Mouse (Mus musculus): ENCODE results near the gene Mpdz. TPM values are rescaled to one million over a fixed set of nuclear protein-coding genes. Genes with fewer than 3 reads are reported as not detected.

Gene Mpdz
- total and polyA plus RNA-seq, 2 experiments from 2014 or later, result 7.8 to 38.8 TPM

- TF ChIP-seq CTCF (IDR thresholded peaks at IDR 0.05; ENCODE audit: low read depth), result no peak
- 84% methylated on average over 3 of the region's 3 CpGs for WGBS
- Histone ChIP-seq H3K4me1 (ENCODE audit: insufficient read depth, low read length) (no peaks in the 10 kb centered on the region), H3K27ac (no peak overlapping the region), H3K4me2 (ENCODE audit: low read depth, low read length) (no peak overlapping the region), H3K4me3 (ENCODE audit: low read length) (no peak overlapping the region), H3K9me3 (ENCODE audit: low read length) (no peaks in the 10 kb centered on the region), H3K27me3 (ENCODE audit: insufficient read depth, low read length) (no peaks in the 10 kb centered on the region), H3K9ac (replicated peaks; ENCODE audit: low read length) (no peak overlapping the region), H3K36me3 (ENCODE audit: insufficient read depth, low read length) (no peaks in the 10 kb centered on the region)
- no peak for DNase-seq (ENCODE audit: low spot score)
- ATAC-seq, result no peak
These were observed 22.6 kb upstream of the Mpdz start for GRCm38 (mm10) chr4:81465172-81465571.

GRCm38 (mm10) chr4:81462253-81462652, 19.6 kb upstream of the Mpdz start:
- Histone ChIP-seq H3K4me1 (ENCODE audit: insufficient read depth, low read length) (no peaks in the 10 kb centered on the region), H3K4me2 (ENCODE audit: low read depth, low read length) (no peak overlapping the region), H3K36me3 (ENCODE audit: insufficient read depth, low read length) (no peaks in the 10 kb centered on the region), H3K4me3 (ENCODE audit: low read length) (no peak overlapping the region), H3K27me3 (ENCODE audit: insufficient read depth, low read length) (no peaks in the 10 kb centered on the region), H3K27ac (no peak overlapping the region), H3K9me3 (ENCODE audit: low read length) (no peaks in the 10 kb centered on the region), H3K9ac (replicated peaks; ENCODE audit: low read length) (no peak overlapping the region)
- WGBS, result 63% methylated on average over 4 of the region's 4 CpGs
- DNase-seq (ENCODE audit: low spot score), result peak; percentile 21
- no peak for ATAC-seq
- TF ChIP-seq CTCF (IDR thresholded peaks at IDR 0.05; ENCODE audit: low read depth), result no peak

GRCm38 (mm10) chr4:81458921-81459320, 16.3 kb upstream of the Mpdz start:
- no peak for DNase-seq (ENCODE audit: low spot score)
- no peak overlapping the region for H3K9ac ChIP-seq (replicated peaks; ENCODE audit: low read length)
- WGBS, result 84% methylated on average over 1 of the region's 1 CpGs
- H3K36me3 ChIP-seq (ENCODE audit: insufficient read depth, low read length), result no peaks in the 10 kb centered on the region
- H3K4me1 ChIP-seq (ENCODE audit: insufficient read depth, low read length), result no peaks in the 10 kb centered on the region
- H3K4me3 ChIP-seq (ENCODE audit: low read length), result no peak overlapping the region
- no peaks in the 10 kb centered on the region for H3K27me3 ChIP-seq (ENCODE audit: insufficient read depth, low read length)
- no peak for TF ChIP-seq CTCF (IDR thresholded peaks at IDR 0.05; ENCODE audit: low read depth)
- no peak overlapping the region for H3K27ac ChIP-seq
- no peaks in the 10 kb centered on the region for H3K9me3 ChIP-seq (ENCODE audit: low read length)
- H3K4me2 ChIP-seq (ENCODE audit: low read depth, low read length), result no peak overlapping the region
- ATAC-seq, result no peak

GRCm38 (mm10) chr4:81453806-81454205, 11.2 kb upstream of the Mpdz start:
- H3K4me1 ChIP-seq (ENCODE audit: insufficient read depth, low read length), result no peaks in the 10 kb centered on the region
- H3K27me3 ChIP-seq (ENCODE audit: insufficient read depth, low read length), result no peaks in the 10 kb centered on the region
- no peak overlapping the region for H3K27ac ChIP-seq
- TF ChIP-seq CTCF (IDR thresholded peaks at IDR 0.05; ENCODE audit: low read depth), result no peak
- H3K4me2 ChIP-seq (ENCODE audit: low read depth, low read length), result no peak overlapping the region
- no peak overlapping the region for H3K4me3 ChIP-seq (ENCODE audit: low read length)
- DNase-seq (ENCODE audit: low spot score), result no peak
- H3K36me3 ChIP-seq (ENCODE audit: insufficient read depth, low read length), result no peaks in the 10 kb centered on the region
- no peak for ATAC-seq
- no peaks in the 10 kb centered on the region for H3K9me3 ChIP-seq (ENCODE audit: low read length)
- 74% methylated on average over 3 of the region's 3 CpGs for WGBS
- H3K9ac ChIP-seq (replicated peaks; ENCODE audit: low read length), result no peak overlapping the region

- 42% methylated on average over 2 of the region's 2 CpGs for WGBS
- ATAC-seq, result no peak
- no peak overlapping the region for H3K9ac ChIP-seq (replicated peaks; ENCODE audit: low read length)
These were observed 9.6 kb upstream of the Mpdz start for GRCm38 (mm10) chr4:81452183-81452582.

GRCm38 (mm10) chr4:81449413-81449812, 6.8 kb upstream of the Mpdz start:
- H3K27me3 ChIP-seq (ENCODE audit: insufficient read depth, low read length), result no peaks in the 10 kb centered on the region
- no peaks in the 10 kb centered on the region for H3K36me3 ChIP-seq (ENCODE audit: insufficient read depth, low read length)
- no peaks in the 10 kb centered on the region for H3K9me3 ChIP-seq (ENCODE audit: low read length)
- TF ChIP-seq CTCF (IDR thresholded peaks at IDR 0.05; ENCODE audit: low read depth), result no peak
- H3K9ac ChIP-seq (replicated peaks; ENCODE audit: low read length), result no peak overlapping the region
- no peaks in the 10 kb centered on the region for H3K4me1 ChIP-seq (ENCODE audit: insufficient read depth, low read length)
- no peak overlapping the region for H3K4me2 ChIP-seq (ENCODE audit: low read depth, low read length)
- H3K27ac ChIP-seq, result no peak overlapping the region
- DNase-seq (ENCODE audit: low spot score) (no peak), ATAC-seq (no peak)
- H3K4me3 ChIP-seq (ENCODE audit: low read length), result no peak overlapping the region
- 88% methylated on average over 4 of the region's 4 CpGs for WGBS

More at GRCm38 (mm10) chr4:81452183-81452582, 9.6 kb upstream of the Mpdz start:
- DNase-seq (ENCODE audit: low spot score), result no peak
- Histone ChIP-seq H3K27me3 (ENCODE audit: insufficient read depth, low read length) (no peaks in the 10 kb centered on the region), H3K9me3 (ENCODE audit: low read length) (no peaks in the 10 kb centered on the region), H3K36me3 (ENCODE audit: insufficient read depth, low read length) (no peaks in the 10 kb centered on the region), H3K4me2 (ENCODE audit: low read depth, low read length) (no peak overlapping the region), H3K4me3 (ENCODE audit: low read length) (no peak overlapping the region), H3K27ac (no peak overlapping the region), H3K4me1 (ENCODE audit: insufficient read depth, low read length) (no peaks in the 10 kb centered on the region)
- no peak for TF ChIP-seq CTCF (IDR thresholded peaks at IDR 0.05; ENCODE audit: low read depth)

- Histone ChIP-seq H3K4me3 (ENCODE audit: low read length) (no peak overlapping the region), H3K27me3 (ENCODE audit: insufficient read depth, low read length) (no peaks in the 10 kb centered on the region), H3K4me1 (ENCODE audit: insufficient read depth, low read length) (no peaks in the 10 kb centered on the region), H3K27ac (no peak overlapping the region), H3K36me3 (ENCODE audit: insufficient read depth, low read length) (no peaks in the 10 kb centered on the region), H3K4me2 (ENCODE audit: low read depth, low read length) (no peak overlapping the region; the same call in 1 of the 2 replicates), H3K9me3 (ENCODE audit: low read length) (no peaks in the 10 kb centered on the region), H3K9ac (replicated peaks; ENCODE audit: low read length) (no peak overlapping the region)
- DNase-seq (ENCODE audit: low spot score) (no peak), ATAC-seq (no peak)
- TF ChIP-seq CTCF (IDR thresholded peaks at IDR 0.05; ENCODE audit: low read depth), result no peak
- 91% methylated on average over 5 of the region's 5 CpGs for WGBS
These were observed 951 bp upstream of the Mpdz start for GRCm38 (mm10) chr4:81443566-81443965.
